Mouse (Mus musculus): ENCODE results near the gene C3.

C3 gene

GRCm38 (mm10) chr17:57219884-57220207 is 8.1 kb downstream of the C3 start:
- DNase-seq (ENCODE audit: low spot score): no peak

- DNase-seq (ENCODE audit: low spot score): peak; percentile 19
These were observed 8.6 kb downstream of the C3 start for GRCm38 (mm10) chr17:57219167-57219883.

GRCm38 (mm10) chr17:57218335-57218900 is 9.5 kb downstream of the C3 start:
- DNase-seq (ENCODE audit: low spot score): no peak

GRCm38 (mm10) chr17:57214676-57215387 is 13.1 kb downstream of the C3 start:
- DNase-seq (ENCODE audit: low spot score): peak; percentile 45

GRCm38 (mm10) chr17:57211501-57211900 is 16.4 kb downstream of the C3 start:
- DNase-seq (ENCODE audit: low spot score): no peak

GRCm38 (mm10) chr17:57209330-57209729 is 18.6 kb downstream of the C3 start:
- no peak for DNase-seq (ENCODE audit: low spot score)

- no peak for DNase-seq (ENCODE audit: low spot score)
These were observed 20.0 kb downstream of the C3 start for GRCm38 (mm10) chr17:57207938-57208337.

GRCm38 (mm10) chr17:57201841-57202724 is 25.9 kb downstream of the C3 start:
- no peak for DNase-seq (ENCODE audit: low spot score)

GRCm38 (mm10) chr17:57198252-57198651 is 29.7 kb downstream of the C3 start:
- no peak for DNase-seq (ENCODE audit: low spot score)

GRCm38 (mm10) chr17:57195326-57196010 is 32.5 kb downstream of the C3 start:
- no peak for DNase-seq (ENCODE audit: low spot score)

- no peak for DNase-seq (ENCODE audit: low spot score)
These were observed 33.2 kb downstream of the C3 start for GRCm38 (mm10) chr17:57194771-57195170.

- no peak for DNase-seq (ENCODE audit: low spot score)
These were observed 33.9 kb downstream of the C3 start, which contains the start of gene Tnfsf14 for GRCm38 (mm10) chr17:57194041-57194507. Gene Tnfsf14 (minus strand): TSS chr17:57194177.

- no peak for DNase-seq (ENCODE audit: low spot score)
These were observed 39.3 kb downstream of the C3 start for GRCm38 (mm10) chr17:57188510-57189192.

- no peak for DNase-seq (ENCODE audit: low spot score)
These were observed 42.3 kb downstream of the C3 start for GRCm38 (mm10) chr17:57185641-57186040.

GRCm38 (mm10) chr17:57182871-57183270 is 45.1 kb downstream of the C3 start:
- DNase-seq (ENCODE audit: low spot score): no peak

GRCm38 (mm10) chr17:57180363-57180762 is 47.6 kb downstream of the C3 start:
- no peak for DNase-seq (ENCODE audit: low spot score)

GRCm38 (mm10) chr17:57173351-57173750 is 54.6 kb downstream of the C3 start:
- no peak for DNase-seq (ENCODE audit: low spot score)

- DNase-seq (ENCODE audit: low spot score): no peak
These were observed 55.6 kb downstream of the C3 start for GRCm38 (mm10) chr17:57172378-57172777.

GRCm38 (mm10) chr17:57170616-57171260 is 57.2 kb downstream of the C3 start:
- no peak for DNase-seq (ENCODE audit: low spot score)

Data from MN1 (cell line).